Mouse (Mus musculus) kidney, adult 9 months (tissue): ENCODE measurements around the gene Rabep1.

Experiments used
- DNase-seq: peaks from one replicate; pipeline ENCODE4 v3.0.0; 2022

Rabep1 gene

GRCm38 (mm10) chr11:70980232-70980631 lies 135.7 kb downstream of the Rabep1 start:
- DNase-seq = no peak

GRCm38 (mm10) chr11:70980751-70981510 lies 136.4 kb downstream of the Rabep1 start:
- DNase-seq = no peak

GRCm38 (mm10) chr11:70982030-70982429 lies 137.5 kb downstream of the Rabep1 start:
- no peak for DNase-seq

- DNase-seq = peak; percentile 94
These were observed 138.1 kb downstream of the Rabep1 start, which contains the start of gene C1qbp for GRCm38 (mm10) chr11:70982557-70983228. Gene C1qbp, minus strand, starts transcription at chr11:70983026.
